Mouse (Mus musculus): Measurements from ENCODE around the gene Cstf2.

The Cstf2 gene

GRCm38 (mm10) chrX:134058987-134059712, at the start of gene Cstf2:
Gene Cstf2, plus strand, starts transcription at chrX:134059187.
- peak; percentile 74 for DNase-seq (ENCODE audit: low read depth, low spot score)

GRCm38 (mm10) chrX:134019005-134019404, 40.0 kb upstream of the Cstf2 start:
- peak; percentile 32 for DNase-seq (ENCODE audit: low read depth, low spot score)

GRCm38 (mm10) chrX:134020664-134021063, 38.3 kb upstream of the Cstf2 start:
- DNase-seq (ENCODE audit: low read depth, low spot score): no peak

GRCm38 (mm10) chrX:134048994-134049393, 10.0 kb upstream of the Cstf2 start:
- DNase-seq (ENCODE audit: low read depth, low spot score): no peak

- DNase-seq (ENCODE audit: low read depth, low spot score): no peak
These were observed 2.1 kb upstream of the Cstf2 start for GRCm38 (mm10) chrX:134056897-134057296.

- no peak for DNase-seq (ENCODE audit: low read depth, low spot score)
These were observed 729 bp upstream of the Cstf2 start for GRCm38 (mm10) chrX:134058040-134058875.

GRCm38 (mm10) chrX:134059764-134060163, 777 bp downstream of the Cstf2 start:
- DNase-seq (ENCODE audit: low read depth, low spot score): no peak

GRCm38 (mm10) chrX:134085453-134085852, 26.5 kb downstream of the Cstf2 start:
- DNase-seq (ENCODE audit: low read depth, low spot score): no peak

GRCm38 (mm10) chrX:134102641-134103040, 43.7 kb downstream of the Cstf2 start:
- no peak for DNase-seq (ENCODE audit: low read depth, low spot score)

- DNase-seq (ENCODE audit: low read depth, low spot score): no peak
These were observed 52.8 kb downstream of the Cstf2 start for GRCm38 (mm10) chrX:134111767-134112166.

GRCm38 (mm10) chrX:134116417-134116816, 57.4 kb downstream of the Cstf2 start:
- no peak for DNase-seq (ENCODE audit: low read depth, low spot score)

- no peak for DNase-seq (ENCODE audit: low read depth, low spot score)
These were observed 69.6 kb downstream of the Cstf2 start for GRCm38 (mm10) chrX:134128549-134128948.

GRCm38 (mm10) chrX:134132295-134132694, 73.3 kb downstream of the Cstf2 start:
- peak; percentile 22 for DNase-seq (ENCODE audit: low read depth, low spot score)

- no peak for DNase-seq (ENCODE audit: low read depth, low spot score)
These were observed 74.8 kb downstream of the Cstf2 start for GRCm38 (mm10) chrX:134133821-134134220.
